Mouse (Mus musculus) left cerebral cortex, adult 2 months (tissue): ENCODE data around the gene Arid1b. TPM values are rescaled to one million over a fixed set of nuclear protein-coding genes. Genes with fewer than 3 reads are reported as not detected.

ENCODE experiments used
- DNase-seq, 2 experiments: peaks; one replicate each; pipeline ENCODE4 v3.0.0; 2021 to 2022; ENCODE audit warnings: low spot score in 2 of 2, mixed read lengths in 1 of 2; ENCODE audit errors: extremely low spot score in 1 of 2
- H3K27ac ChIP-seq: fragments of 200-600 bp; 2 replicates; pipeline ENCODE4 v1.8.1; 2022
- H3K4me3 ChIP-seq: fragments of 200-600 bp; 2 replicates; pipeline ENCODE4 v1.8.1; 2022
- CTCF ChIP-seq: fragments of 200-600 bp; IDR thresholded peaks from 2 replicates; pipeline ENCODE4 v1.8.1; 2022; ENCODE audit warnings: antibody characterized with exemption, mild to moderate bottlenecking, moderate library complexity
- intact Hi-C: fragments of 180-260 bp; cut with DNase I; formaldehyde crosslinking; loops from one replicate; pipeline ENCODE4 v1.15.1; 2025
- total RNA-seq, 2 experiments: library from RNA; stranded (reverse); gene quantifications; 2 replicates each; pipeline ENCODE4 v1.2.3; 2021

Arid1b gene
- total RNA-seq, 2 experiments from 2014 or later: 81.4 to 86.1 TPM

GRCm38 (mm10) chr17:5133831-5134230 is 139.7 kb downstream of the Arid1b start:
- Histone ChIP-seq H3K27ac (no peak overlapping the region), H3K4me3 (no peak overlapping the region)
- no peak for TF ChIP-seq CTCF
- intact Hi-C loops: no loop called here
- DNase-seq: no peak

GRCm38 (mm10) chr17:5134271-5134670 is 140.1 kb downstream of the Arid1b start:
- DNase-seq: no peak
- intact Hi-C loops: no loop called here
- H3K4me3 ChIP-seq: no peak overlapping the region
- TF ChIP-seq CTCF: no peak
- no peak overlapping the region for H3K27ac ChIP-seq

GRCm38 (mm10) chr17:5137936-5138335 is 143.8 kb downstream of the Arid1b start:
- no peak for DNase-seq
- intact Hi-C loops: no loop called here
- no peak for TF ChIP-seq CTCF
- Histone ChIP-seq H3K4me3 (no peak overlapping the region), H3K27ac (peak overlapping the region; percentile 9)

GRCm38 (mm10) chr17:5138641-5139205 is 144.6 kb downstream of the Arid1b start:
- Histone ChIP-seq H3K27ac (peak overlapping the region; percentile 80), H3K4me3 (no peak overlapping the region)
- intact Hi-C loops: no loop called here
- peak; percentile 47 for TF ChIP-seq CTCF
- peak; percentile 64 to 78 for DNase-seq

- no peak for DNase-seq
- Histone ChIP-seq H3K4me3 (no peak overlapping the region), H3K27ac (peak overlapping the region; percentile 80)
- intact Hi-C loops: no loop called here
- no peak for TF ChIP-seq CTCF
Observed at GRCm38 (mm10) chr17:5139553-5139952, 145.4 kb downstream of the Arid1b start.

- H3K4me3 ChIP-seq: no peak overlapping the region
- intact Hi-C loops: no loop called here
- DNase-seq: no peak
- TF ChIP-seq CTCF: no peak
- H3K27ac ChIP-seq: no peak overlapping the region
Observed at GRCm38 (mm10) chr17:5143735-5144439, 149.8 kb downstream of the Arid1b start.

GRCm38 (mm10) chr17:5150660-5151063 is 156.5 kb downstream of the Arid1b start:
- intact Hi-C loops: no loop called here
- no peak for TF ChIP-seq CTCF
- no peak for DNase-seq
- Histone ChIP-seq H3K27ac (no peak overlapping the region), H3K4me3 (no peak overlapping the region)

- TF ChIP-seq CTCF: no peak
- Histone ChIP-seq H3K27ac (no peak overlapping the region), H3K4me3 (no peak overlapping the region)
- intact Hi-C loops: no loop called here
- DNase-seq: no peak
Observed at GRCm38 (mm10) chr17:5151852-5152251, 157.7 kb downstream of the Arid1b start.

GRCm38 (mm10) chr17:5153461-5153860 is 159.3 kb downstream of the Arid1b start:
- intact Hi-C loops: no loop called here
- Histone ChIP-seq H3K27ac (no peak overlapping the region), H3K4me3 (no peak overlapping the region)
- TF ChIP-seq CTCF: no peak
- no peak for DNase-seq

- TF ChIP-seq CTCF: no peak
- no peak overlapping the region for H3K27ac ChIP-seq
- no peak for DNase-seq
- no peak overlapping the region for H3K4me3 ChIP-seq
- intact Hi-C loops: no loop called here
Observed at GRCm38 (mm10) chr17:5154322-5154721, 160.2 kb downstream of the Arid1b start.

- intact Hi-C loops: no loop called here
- Histone ChIP-seq H3K27ac (no peak overlapping the region), H3K4me3 (no peak overlapping the region)
- no peak for TF ChIP-seq CTCF
- no peak for DNase-seq
Observed at GRCm38 (mm10) chr17:5157609-5158008, 163.5 kb downstream of the Arid1b start.

GRCm38 (mm10) chr17:5162525-5162924 is 168.4 kb downstream of the Arid1b start:
- intact Hi-C loops: no loop called here
- no peak for TF ChIP-seq CTCF
- no peak for DNase-seq
- Histone ChIP-seq H3K4me3 (no peak overlapping the region), H3K27ac (no peak overlapping the region)
